Mouse (Mus musculus): ENCODE results near the gene Dcst2.

DNA sequence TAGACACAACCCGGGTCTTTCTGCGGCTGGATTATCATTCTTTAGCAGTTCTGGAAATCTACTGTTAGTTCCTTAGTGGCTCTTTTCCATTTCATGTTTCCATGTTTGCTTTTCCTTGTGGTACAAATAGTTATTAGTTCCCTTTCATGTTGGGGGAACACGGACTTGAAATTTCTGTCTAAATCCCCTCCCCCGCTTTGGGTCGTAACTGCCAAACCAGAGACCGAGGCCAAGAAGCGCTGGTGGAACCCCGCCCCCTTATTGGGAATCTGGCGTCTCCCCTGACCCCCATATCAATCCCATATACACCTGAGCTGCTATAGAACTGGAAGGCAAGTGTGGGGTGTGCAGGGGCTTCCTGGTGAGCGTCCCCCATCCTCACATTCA lies 33.6 kb downstream of the Dcst2 start:
- TF ChIP-seq CTCF (IDR thresholded peaks at IDR 0.05; ENCODE audit: low read depth) (no peak), EP300 (IDR thresholded peaks at IDR 0.05; ENCODE audit: low read depth) (no peak)

Measured in heart, postnatal 0 days (tissue).